Mouse (Mus musculus) cerebellum, postnatal 36 days (tissue): Measurements from ENCODE around the gene Rtraf.
A peak's percentile ranks its signal among the peaks of the same experiment; 100 is the strongest.
"Not testable (repeated sequence)": the region's sequence is repeated elsewhere in the genome, so short reads cannot be mapped to it uniquely, and the experiment has no call there.

Experiments
- DNase-seq, 2 experiments: peaks; one replicate each; pipeline ENCODE4 v3.0.0; 2021 to 2022; ENCODE audit warnings: mixed read lengths in 2 of 2

Rtraf gene

DNA sequence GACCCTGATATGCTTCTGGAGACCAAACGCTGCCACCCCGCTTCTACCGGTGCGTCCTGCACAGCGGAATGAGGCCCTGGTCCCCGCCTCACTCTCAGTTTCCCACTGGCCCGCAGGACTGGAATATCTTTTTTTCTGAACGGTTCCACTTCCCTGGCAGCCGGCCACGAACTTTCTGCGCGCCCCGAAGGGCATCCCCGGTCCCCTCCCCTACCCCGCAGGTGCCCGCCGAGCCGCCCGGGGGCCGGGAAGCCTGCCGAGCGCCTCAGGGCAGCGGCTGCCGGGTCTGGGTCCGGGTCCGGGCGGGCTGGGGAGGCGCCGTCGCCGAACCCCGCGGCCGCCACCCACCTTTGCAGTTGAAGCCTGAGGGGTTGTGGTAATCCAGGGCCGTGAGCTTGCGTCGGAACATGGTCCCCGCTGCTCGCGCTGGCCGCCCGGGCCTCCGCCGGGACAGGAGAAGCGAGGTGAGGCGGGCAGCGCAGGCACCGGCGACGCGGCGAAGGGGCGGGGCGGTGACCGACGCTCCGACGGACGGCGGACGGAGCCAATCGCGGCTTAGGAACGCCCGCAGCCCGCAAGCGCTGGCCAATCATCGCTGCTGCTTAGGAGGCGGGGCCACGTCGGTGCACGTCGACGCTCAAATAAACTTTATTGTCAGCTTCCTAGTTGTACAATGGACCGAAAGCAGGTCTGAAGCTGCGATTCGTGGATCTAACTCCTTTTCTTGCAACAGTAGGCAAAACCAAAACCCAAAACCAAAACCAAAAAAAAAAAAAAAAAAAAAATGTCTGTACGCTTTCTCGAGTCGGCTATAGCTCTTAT, at the start of gene Rtraf:
Gene Rtraf, minus strand, starts transcription at position 504 of the 822 bp plus-strand sequence.
- DNase-seq = peak; percentile 91 to 95

DNA sequence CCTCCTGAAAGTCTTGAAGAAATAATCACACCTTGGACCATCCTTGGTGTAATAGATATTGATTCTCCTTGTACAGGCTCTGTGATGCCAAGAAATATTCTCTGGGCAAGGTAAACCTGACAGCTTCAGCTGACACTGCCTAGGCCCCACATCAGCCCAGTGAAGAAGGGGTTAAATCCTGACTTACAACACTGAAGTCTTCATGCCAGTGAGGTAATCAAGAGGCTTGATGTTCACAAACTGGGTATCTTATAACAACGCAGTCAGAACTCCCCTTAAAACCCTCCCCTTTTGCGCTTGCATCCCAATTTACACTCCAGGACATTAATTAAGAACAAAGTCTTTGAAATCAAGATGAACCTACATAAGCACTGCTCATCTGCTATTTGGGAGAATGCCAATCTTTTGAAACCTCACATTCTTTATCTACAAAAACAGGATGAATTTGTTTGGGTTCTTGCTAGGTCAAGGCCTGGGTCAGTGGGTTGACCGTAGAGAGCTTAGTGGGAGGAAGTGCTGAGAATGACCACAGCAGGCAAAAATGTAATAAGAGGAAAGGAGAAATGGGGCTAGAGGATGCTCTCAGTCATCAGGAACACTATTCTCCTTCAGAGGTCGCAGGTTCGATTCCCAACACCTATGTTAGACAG, 43.8 kb upstream of the Rtraf start:
- no peak for DNase-seq

DNA sequence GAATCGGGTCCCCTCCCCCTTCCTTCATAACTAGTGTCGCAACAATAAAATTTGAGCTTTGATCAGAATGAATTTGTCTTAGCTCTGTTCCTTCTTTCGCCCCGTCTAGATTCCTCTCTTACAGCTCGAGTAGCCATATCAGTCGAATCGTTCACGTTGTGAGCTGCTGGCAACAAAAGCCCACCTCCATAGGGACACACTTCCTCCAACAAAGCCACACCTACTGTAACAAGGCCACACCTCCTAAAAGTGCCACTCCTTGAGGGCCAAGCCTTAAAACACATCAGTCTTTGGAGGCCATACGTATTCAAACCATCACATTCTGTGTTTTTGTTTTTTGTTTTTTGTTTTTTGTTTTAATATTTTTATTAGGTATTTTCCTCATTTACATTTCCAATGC, 41.5 kb upstream of the Rtraf start:
- DNase-seq = not testable (repeated sequence)

DNA sequence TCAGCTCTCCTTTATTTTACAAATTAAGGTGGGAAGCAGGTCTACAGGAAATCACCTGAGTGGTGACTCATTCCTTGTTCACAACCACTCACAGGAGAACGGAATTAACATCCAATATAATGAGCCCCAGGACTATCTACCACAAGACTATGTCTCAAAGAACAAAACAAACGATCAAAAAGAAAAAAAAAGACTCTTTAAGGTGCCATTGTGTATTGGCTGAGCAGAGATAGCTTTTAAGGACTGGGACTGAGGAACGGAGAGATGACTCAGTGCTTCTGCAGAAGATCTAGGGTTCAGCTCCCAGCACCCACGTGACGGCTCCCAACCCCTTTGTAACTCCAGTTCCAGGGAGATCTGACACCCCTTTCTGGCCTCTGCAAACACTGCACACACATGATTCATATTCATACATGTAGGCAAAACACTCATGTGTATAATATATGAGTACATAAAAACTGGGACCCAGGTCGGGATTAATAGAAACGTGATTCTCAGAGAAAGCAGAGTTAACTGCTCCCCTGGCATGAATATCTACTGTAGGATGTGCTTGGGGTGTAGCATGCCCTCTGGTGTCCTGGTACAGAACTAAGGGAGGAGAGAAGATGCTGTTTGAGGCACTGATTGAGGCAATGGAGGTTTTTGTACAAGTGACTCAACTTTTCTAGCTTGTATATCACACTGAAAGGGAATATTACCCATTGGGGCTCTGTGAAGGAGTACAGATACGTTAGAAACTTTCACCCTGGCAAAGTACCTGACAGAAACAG, 37.9 kb upstream of the Rtraf start:
- DNase-seq = no peak

DNA sequence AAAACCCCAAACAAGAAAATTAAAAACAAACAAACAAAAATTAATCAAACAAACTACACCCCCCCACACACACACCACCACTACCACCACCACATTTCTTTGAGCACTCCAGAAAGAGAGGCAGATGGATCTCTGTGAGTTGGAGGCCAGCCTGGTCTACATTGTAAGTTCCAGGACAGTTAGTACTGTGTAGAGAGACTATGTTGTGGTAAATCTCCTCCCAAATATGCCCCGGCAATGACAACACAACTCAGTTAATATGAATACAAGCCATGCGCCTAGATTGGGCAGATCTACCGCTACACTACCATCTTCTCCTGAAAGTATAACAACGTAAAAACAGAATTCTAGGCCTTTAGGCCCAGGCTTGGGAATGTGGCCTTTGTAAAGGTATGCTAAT, 36.7 kb upstream of the Rtraf start:
- DNase-seq = no peak

DNA sequence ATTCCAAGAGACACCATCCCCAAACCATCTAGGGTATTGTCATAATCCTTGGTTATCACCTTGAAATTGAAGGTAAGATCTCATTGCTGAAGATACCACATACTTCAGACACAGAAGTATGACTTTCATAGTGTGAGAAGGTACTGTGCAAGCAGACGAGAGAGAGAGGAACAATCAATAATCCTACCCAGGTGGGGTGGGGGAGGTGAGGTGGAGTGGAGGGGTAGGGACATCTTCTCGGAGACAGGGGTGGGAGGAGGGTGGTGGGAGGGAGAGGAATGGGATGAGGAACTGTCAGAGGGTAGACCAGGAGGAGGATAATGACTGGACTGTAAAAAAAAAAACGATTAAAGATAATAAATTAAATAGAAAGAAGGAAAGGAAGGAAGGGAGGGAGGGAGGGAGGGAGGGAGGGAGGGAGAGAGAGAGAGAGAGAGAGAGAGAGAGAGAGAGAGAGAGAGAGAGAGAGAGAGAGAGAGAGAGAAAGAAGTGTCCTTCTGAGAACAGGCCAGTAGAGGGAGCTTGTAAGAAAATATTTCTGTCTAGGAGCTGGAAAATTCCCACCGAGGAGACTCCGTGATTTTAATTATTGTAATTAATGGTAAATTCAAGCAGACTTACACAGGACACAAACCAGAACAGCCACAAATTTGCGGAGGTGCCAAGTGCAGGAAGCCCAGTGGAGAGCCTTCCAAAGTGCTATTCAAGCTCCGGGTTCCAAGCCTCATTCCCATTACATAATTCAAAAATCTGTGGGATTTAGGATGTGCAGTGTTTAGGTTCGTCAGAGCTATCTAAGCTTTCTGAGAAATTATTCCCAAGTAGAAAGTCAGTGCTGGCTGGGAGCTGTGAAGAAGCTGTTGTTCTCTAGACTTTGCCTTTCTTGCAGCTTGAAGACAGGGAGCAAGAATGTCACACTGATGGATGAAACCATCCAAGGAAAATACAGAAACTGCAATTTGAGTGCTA, 35.5 kb upstream of the Rtraf start:
- peak; percentile 30 to 61 for DNase-seq

DNA sequence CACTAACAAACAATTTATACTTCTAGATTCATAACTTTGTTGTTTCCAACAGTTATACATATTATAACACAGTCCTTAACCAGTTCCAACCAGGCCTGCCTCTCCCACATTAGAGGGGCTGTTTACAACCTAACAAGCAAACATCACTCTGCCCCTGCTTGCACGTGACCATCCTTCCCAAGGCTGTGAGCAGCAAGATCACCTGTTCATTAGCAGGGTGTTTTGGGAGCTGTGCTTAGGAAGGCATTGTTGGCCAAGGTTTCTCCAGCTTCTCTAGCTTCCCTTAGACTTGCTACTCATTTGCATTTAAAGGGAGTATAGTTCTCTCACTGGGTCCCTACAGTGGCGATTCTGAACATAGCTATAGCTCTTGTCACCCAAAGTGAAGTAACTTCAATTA, 34.7 kb upstream of the Rtraf start:
- no peak for DNase-seq

DNA sequence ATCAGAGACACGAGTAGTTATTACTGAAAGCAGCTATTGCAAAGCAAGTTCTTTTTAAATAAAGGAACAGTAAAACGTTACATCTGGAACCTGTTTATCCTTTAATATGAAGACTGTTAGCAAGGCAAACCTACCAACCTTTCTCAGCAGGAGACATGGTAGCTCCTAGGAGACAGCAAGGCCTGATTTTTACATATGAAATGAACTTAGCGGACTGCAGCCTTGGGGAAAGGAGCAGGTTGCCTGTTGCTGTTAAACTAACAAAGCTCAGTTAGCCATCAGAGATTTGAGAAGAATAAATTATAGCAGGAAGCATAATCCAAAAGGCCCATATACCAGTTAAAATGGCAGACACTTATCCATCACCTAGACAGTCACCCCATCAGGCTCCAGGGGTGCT, 29.8 kb upstream of the Rtraf start:
- DNase-seq = no peak

DNA sequence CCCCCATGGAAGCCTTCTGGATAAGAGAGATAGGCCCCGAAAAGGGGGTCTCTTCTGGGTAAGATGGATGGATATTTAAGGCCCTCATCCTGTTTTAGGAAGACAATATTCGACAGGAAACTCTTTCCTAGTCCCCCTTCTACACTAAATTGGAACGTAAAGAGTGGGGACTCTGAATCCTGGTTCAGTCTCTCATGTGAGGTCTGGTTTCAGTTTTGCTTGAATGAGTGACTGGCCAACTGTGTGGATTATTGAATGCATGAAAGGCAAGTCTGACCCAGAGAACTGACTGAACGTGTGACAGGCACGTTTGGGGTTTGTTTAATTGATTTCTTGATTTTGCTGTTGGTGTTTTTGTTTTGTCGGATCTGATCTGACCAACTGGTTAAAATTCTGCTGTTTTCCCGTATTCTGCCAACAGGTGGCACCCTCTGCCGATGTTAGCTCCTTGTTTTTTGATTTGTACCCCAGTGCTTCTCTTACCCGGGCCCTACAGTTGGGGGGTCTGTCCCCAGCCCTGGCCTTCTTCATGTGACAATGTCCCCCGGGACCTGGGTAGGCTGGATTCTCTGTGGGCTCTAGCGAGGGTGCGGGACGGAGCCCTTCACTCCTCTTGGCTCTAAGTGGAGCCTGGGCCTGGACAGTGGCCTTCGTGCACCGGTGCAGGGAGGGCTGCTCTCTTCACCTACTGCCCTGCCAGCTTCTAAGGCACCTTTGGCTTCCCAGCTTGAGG, 16.1 kb upstream of the Rtraf start:
- peak; percentile 73 to 82 for DNase-seq

DNA sequence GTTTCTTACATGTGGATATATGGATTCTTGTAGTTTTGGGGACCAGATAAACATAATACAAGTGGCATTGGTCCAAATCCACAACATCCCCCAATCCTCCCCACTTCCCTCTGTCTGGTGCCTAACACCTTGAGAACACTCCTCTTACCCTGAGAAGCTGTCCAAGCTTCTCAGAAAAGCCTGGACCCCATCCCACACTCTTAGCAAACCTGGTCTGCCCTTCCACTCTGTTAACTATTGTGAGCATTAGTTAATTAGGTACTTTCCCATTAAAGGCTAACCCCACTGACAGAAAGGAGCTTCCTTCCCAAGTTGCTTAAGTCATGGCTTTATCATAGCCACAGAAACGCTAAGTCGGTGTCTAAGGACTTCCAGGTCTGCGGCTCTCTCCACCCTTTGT, 12.7 kb upstream of the Rtraf start:
- no peak for DNase-seq

DNA sequence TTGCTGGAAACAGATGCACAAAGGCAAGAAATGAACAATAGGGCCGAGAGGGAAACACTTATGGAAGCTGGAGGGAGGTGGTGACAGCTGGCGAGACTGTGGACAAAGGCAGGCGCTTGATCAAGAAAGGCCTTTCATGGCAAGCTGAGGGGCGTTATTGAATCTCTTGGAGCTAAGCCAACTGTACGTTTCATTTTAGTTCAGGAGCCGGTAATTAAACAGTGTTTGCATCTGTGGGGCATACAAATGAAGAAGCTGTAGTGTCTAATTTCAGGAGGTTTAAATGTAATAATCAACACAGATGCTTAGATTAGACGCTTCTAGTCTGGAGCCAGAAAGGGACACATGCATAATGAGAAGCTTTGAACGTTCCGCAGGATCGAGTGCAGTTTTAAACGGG, 1.9 kb upstream of the Rtraf start:
- DNase-seq = no peak

DNA sequence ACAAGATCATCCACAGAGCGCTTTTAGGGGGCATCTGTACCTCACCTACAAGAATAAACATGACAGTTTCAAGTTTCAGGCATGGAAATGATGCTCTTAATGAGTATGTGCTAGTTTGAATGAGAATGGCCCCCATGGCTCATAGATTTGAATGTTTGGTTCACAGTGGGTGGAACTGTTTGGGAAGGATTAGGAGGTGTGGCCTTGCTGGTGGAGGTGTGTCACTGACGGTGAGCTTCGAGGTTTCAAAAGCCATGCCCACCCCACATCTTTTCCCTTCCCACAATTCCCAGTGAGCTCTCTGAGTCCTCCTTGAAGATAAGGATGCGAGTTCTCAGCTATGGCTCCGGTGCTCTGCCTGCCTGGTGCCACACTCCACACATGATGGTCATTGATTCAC, 1.9 kb downstream of the Rtraf start:
- DNase-seq = no peak

DNA sequence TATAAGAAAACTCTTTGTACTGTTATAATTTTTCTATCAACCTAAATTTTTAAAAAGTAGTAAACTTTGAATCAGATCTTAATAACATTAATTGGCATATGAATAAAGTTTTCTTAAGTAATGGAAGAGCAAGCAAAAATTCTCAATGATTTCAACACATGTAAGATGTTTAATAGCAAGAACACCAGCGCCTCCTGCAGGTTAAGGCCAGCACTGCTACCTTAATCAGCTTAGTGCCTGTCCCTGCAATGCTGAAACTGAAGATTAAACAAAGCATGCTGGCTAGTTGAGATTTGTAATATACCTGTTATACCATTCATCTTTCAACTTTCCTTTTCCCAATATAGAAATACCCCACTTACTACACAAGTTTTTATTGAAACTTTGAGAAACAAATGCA, 5.7 kb downstream of the Rtraf start:
- DNase-seq = peak; percentile 56 to 68

DNA sequence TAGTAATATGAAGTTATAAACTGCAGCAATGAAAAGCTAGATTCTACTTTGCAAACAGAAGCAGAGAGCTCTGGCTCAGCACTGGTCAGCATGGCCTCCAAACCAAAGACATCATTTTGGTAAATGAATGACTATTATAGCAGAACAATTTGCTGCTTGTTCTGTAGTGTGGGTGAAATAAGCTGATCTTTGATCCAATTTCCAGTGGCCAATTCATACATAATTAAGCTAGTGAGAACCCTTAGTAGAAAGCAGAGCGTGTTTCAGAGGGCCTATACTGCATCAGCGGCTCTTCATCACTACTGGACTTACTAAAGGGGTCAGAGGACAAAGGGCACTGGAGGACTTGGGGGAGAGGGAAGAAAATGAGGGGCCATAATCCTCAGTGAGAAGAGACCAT, 10.6 kb downstream of the Rtraf start:
- DNase-seq = no peak

DNA sequence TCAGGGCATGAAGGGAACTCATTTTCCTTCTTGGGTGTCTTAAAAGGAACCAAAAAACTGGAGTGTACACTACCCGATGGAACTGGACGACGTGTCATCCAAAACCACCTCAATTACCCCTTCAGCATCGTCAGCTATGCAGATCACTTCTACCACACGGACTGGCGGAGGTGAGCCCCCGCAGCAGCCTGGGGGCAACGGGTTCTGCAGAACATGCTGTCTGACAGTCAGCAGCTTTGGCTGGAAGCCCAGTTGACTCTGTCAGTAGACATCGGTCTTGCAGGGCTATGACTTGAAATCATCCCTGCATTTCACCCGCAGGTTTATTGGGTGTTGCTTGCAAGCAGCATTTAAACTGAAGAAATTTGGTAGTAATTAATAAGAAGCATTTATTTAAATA, 13.7 kb downstream of the Rtraf start:
- no peak for DNase-seq

DNA sequence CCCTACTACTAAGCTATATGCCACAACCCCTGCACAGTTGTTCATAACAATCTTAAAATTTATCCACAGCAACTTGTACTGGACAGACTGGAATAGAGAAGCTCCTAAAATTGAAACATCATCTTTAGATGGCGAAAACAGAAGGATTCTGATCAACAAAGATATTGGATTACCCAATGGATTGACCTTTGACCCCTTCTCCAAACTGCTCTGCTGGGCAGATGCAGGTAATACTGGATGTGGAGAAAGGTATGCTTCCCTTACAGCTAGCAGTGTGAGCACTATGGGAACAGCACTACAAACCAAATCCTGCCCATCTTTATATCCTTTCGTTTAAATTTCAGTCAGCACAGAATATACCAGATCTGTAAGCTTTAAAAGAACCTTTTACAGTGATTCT, 15.8 kb downstream of the Rtraf start:
- no peak for DNase-seq

DNA sequence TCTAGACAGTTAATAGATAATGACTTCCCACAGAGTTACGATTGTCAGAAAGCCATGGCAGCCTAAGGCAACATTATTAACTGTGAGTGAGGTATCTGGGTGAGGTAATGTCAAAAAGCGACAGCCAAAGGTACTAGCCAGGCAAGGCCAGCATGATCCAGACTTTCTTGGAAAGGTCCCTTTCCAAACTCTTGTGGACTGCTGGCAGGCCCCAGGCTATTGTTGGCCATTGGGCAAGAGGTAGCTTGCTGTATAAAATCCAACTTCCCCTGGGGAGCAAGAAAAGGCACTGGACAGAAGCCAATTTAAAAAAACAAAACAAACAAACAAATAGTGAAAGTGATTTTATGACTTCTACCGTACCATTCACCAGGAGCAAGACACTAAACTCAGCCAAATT, 16.3 kb downstream of the Rtraf start:
- no peak for DNase-seq

DNA sequence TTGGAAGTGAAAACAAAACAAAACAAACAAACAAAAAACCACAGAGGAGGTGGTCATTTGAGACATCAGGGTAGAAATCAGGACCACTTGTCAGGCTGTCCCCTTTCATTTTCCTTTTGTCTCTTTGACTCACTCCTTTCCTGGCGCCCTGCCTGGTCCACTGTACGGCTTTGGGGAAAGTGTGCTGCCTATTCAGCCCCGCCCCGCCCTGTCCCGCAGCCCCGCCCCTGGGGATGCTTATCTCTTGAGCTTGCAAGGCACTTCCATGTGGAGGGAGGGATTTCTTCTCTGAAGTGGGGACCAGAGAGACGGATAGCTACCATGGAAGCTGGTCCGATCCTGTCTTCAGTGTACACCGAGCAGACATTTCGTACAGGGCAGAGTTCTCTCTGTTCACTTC, 20.0 kb downstream of the Rtraf start:
- no peak for DNase-seq

DNA sequence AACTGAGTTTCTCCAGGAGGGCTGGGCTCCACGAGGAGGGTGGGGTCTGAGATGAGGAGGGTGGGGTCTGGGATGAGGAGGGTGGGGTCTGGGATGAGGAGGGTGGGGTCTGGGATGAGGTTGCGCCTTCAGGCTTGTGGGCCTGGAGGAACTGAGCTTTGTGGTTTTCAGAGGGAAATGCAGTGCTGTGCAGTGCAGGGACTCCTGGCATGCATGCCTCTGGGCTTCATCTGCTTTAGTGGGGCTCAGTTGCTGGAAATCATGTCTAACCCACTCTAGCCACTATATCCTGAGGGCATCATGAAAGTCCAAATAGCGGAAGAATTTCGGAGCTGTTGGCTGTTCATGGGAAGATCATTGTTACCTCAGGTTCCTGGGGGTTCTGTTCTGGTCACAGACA, 20.4 kb downstream of the Rtraf start:
- DNase-seq = no peak

DNA sequence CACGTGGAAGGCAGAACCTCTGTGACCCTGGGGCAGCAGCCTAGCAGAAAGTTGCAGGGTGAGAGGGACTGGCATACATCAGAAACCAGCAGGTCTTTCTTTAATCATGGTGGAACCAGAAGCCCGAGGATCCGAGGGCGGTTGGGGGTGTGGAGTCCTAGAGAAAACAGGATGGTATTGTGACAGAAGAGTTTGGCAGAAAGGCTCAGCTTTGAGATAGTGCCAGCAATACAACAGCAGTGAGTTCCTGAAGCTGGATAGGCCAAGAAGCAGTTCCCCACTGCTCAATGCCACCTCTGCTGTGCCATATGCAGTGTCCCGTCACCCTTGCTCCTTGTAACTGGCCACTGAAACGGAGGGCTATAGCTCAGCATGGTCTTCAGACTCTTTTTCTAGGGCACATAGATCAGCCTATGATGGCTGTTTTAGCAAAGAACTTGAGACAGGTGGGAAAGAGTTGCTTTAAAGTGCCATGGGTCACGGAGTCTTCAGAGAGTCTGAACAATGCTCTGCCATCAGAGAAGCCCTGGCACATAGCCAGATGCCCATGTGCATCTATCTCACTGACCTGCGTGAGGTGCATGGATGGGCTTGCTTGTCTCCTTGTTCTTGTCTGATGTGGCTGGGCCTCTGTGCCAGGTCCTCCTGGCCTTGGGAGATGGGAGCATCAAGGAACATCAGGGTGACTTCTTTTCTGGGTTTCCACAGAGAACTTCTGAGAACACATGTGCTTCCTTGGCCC, 22.0 kb downstream of the Rtraf start:
- DNase-seq = peak in 1 of 2 experiments; percentile 10

DNA sequence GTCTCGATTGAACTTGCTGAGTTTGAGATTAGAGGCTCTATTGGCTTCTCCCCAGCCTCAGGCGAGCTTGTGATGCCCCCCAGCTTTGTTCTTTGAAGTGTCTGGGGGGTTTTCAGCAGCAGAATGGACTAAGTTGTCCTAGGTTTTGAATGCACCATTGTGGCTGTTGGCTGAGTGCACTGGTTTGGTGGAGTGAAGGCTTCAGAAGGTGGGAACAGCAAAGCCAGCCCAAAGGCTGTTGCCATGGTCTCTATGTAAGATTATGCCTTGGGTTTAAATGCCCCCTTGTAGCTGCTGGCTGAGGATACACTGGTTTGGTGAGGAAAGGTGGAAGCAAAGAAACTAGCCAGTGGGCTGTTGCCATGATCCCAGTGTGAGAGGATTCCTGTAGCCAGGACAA, 23.1 kb downstream of the Rtraf start:
- no peak for DNase-seq
